Mouse (Mus musculus) kidney, embryonic 15.5 days (tissue): ENCODE data around the gene Gm11444. TPM values are rescaled to one million over a fixed set of nuclear protein-coding genes. Genes with fewer than 3 reads are reported as not detected.

ENCODE experiments used
- ATAC-seq: fragments of 200-750 bp; cut with Nextera tagmentation; replicated peaks from 2 replicates; pipeline ENCODE4 v1.8.0; 2017; ENCODE audit warnings: moderate TSS enrichment; ENCODE audit not compliant: low FRiP score
- H3K27ac ChIP-seq: fragments of 300-500 bp; sonication (generic); 2 replicates; pipeline ENCODE4 v1.5.1; 2015; ENCODE audit warnings: mild to moderate bottlenecking, inconsistent platforms
- H3K27me3 ChIP-seq: fragments of 300-500 bp; sonication (generic); 2 replicates; pipeline ENCODE4 v1.6.1; 2015; ENCODE audit warnings: inconsistent platforms
- H3K36me3 ChIP-seq: fragments of 300-500 bp; sonication (generic); 2 replicates; pipeline ENCODE4 v1.6.1; 2015; ENCODE audit warnings: inconsistent platforms
- H3K4me1 ChIP-seq: fragments of 300-500 bp; sonication (generic); 2 replicates; pipeline ENCODE4 v1.6.1; 2015; ENCODE audit warnings: inconsistent platforms
- H3K4me2 ChIP-seq: fragments of 300-500 bp; sonication (generic); 2 replicates; pipeline ENCODE4 v1.6.1; 2015; ENCODE audit warnings: moderate library complexity, mild to moderate bottlenecking, inconsistent platforms
- H3K4me3 ChIP-seq: fragments of 300-500 bp; sonication (generic); replicated peaks from 2 replicates; pipeline ENCODE4 v1.5.1; 2015; ENCODE audit warnings: mild to moderate bottlenecking, inconsistent platforms
- H3K9ac ChIP-seq: fragments of 300-500 bp; sonication (generic); 2 replicates; pipeline ENCODE4 v1.6.1; 2015; ENCODE audit warnings: mild to moderate bottlenecking, inconsistent platforms
- H3K9me3 ChIP-seq: fragments of 300-500 bp; sonication (generic); replicated peaks from 2 replicates; pipeline ENCODE4 v1.6.1; 2016; ENCODE audit warnings: inconsistent platforms
- WGBS: fragments of 180-500 bp; shearing (Covaris S2); methylation state at CpG from one replicate; pipeline ENCODE4 v1.1.7; 2015; ENCODE audit warnings: mixed read lengths; 5-methylcytosine and 5-hydroxymethylcytosine counted together
- polyA plus RNA-seq: library from polyadenylated mRNA; unstranded; fragments of >200 nt; fragmentation: Nextera tagmentation; extraction: Ambion mirVana; gene quantifications from 2 replicates; pipeline ENCODE4 v1.2.1, GENCODE M21; 2015

Gm11444 gene
- polyA plus RNA-seq, 1 experiment from 2014 or later: not detected

GRCm38 (mm10) chr11:85889056-85889729 lies 39.1 kb upstream of the Gm11444 start:
- H3K9ac ChIP-seq: no peak overlapping the region
- 28% methylated on average over 8 of the region's 8 CpGs for WGBS
- H3K36me3 ChIP-seq: no peaks in the 10 kb centered on the region
- H3K4me3 ChIP-seq: no peak overlapping the region
- no peak for ATAC-seq
- peaks cover 97% of the 10 kb centered on the region for H3K27me3 ChIP-seq
- no peak overlapping the region for H3K27ac ChIP-seq
- H3K4me1 ChIP-seq: peaks cover 30% of the 10 kb centered on the region
- H3K4me2 ChIP-seq: no peak overlapping the region
- no peaks in the 10 kb centered on the region for H3K9me3 ChIP-seq

- no peak overlapping the region for H3K9ac ChIP-seq
- H3K4me2 ChIP-seq: peak overlapping the region; percentile 38
- no peak overlapping the region for H3K27ac ChIP-seq
- 5% methylated on average over 26 of the region's 26 CpGs for WGBS
- H3K4me1 ChIP-seq: peaks cover 30% of the 10 kb centered on the region
- peak overlapping the region; percentile 15 for H3K4me3 ChIP-seq
- ATAC-seq: no peak
- H3K9me3 ChIP-seq: no peaks in the 10 kb centered on the region
- H3K36me3 ChIP-seq: no peaks in the 10 kb centered on the region
- peaks cover 97% of the 10 kb centered on the region for H3K27me3 ChIP-seq
These were observed 38.4 kb upstream of the Gm11444 start for GRCm38 (mm10) chr11:85888451-85888961.

- Histone ChIP-seq H3K4me1 (peaks cover 30% of the 10 kb centered on the region), H3K9ac (no peak overlapping the region), H3K27me3 (peaks cover 97% of the 10 kb centered on the region), H3K36me3 (no peaks in the 10 kb centered on the region), H3K4me2 (peak overlapping the region; percentile 38), H3K4me3 (peak overlapping the region; percentile 15; the same call in 1 of the 2 replicates), H3K27ac (no peak overlapping the region), H3K9me3 (no peaks in the 10 kb centered on the region)
- ATAC-seq: no peak
- WGBS: 4% methylated on average over 17 of the region's 17 CpGs
These were observed 37.8 kb upstream of the Gm11444 start for GRCm38 (mm10) chr11:85887801-85888450.

- peaks cover 97% of the 10 kb centered on the region for H3K27me3 ChIP-seq
- H3K4me2 ChIP-seq: no peak overlapping the region
- H3K9me3 ChIP-seq: no peaks in the 10 kb centered on the region
- no peak overlapping the region for H3K4me3 ChIP-seq
- H3K36me3 ChIP-seq: no peaks in the 10 kb centered on the region
- ATAC-seq: no peak
- H3K9ac ChIP-seq: no peak overlapping the region
- H3K4me1 ChIP-seq: peaks cover 30% of the 10 kb centered on the region
- H3K27ac ChIP-seq: no peak overlapping the region
- WGBS: 20% methylated on average over 6 of the region's 6 CpGs
These were observed 37.1 kb upstream of the Gm11444 start for GRCm38 (mm10) chr11:85887273-85887672.

GRCm38 (mm10) chr11:85886429-85886785 lies 36.3 kb upstream of the Gm11444 start:
- no peaks in the 10 kb centered on the region for H3K9me3 ChIP-seq
- 0 out of 2 replicates have a peak overlapping the region, but pooled peaks have one; percentile 7 for H3K4me3 ChIP-seq
- H3K27ac ChIP-seq: no peak overlapping the region
- WGBS: 4% methylated on average over 22 of the region's 22 CpGs
- peaks cover 30% of the 10 kb centered on the region for H3K4me1 ChIP-seq
- peaks cover 97% of the 10 kb centered on the region for H3K27me3 ChIP-seq
- 0 out of 2 replicates have a peak overlapping the region, but pooled peaks have one; percentile 21 for H3K4me2 ChIP-seq
- no peak overlapping the region for H3K9ac ChIP-seq
- no peak for ATAC-seq
- no peaks in the 10 kb centered on the region for H3K36me3 ChIP-seq

- Histone ChIP-seq H3K27ac (no peak within 1 kb of the TSS), H3K4me3 (0 out of 2 replicates have a peak within 1 kb of the TSS, but pooled peaks have one; percentile 7), H3K4me2 (0 out of 2 replicates have a peak within 1 kb of the TSS, but pooled peaks have one; percentile 21), H3K9ac (no peak within 1 kb of the TSS), H3K27me3 (peaks cover 97% of the 10 kb centered on the region), H3K9me3 (no peaks in the 10 kb centered on the region), H3K36me3 (no peaks in the 10 kb centered on the region), H3K4me1 (peaks cover 26% of the 10 kb centered on the region)
- no peak for ATAC-seq
- 28% methylated on average over 23 of the region's 28 CpGs for WGBS
These were observed 35.7 kb upstream of the Gm11444 start, which contains the start of gene Tbx4 for GRCm38 (mm10) chr11:85885665-85886428. Gene Tbx4, plus strand, starts transcription at chr11:85886422.

GRCm38 (mm10) chr11:85884498-85884897 lies 34.4 kb upstream of the Gm11444 start:
- no peaks in the 10 kb centered on the region for H3K36me3 ChIP-seq
- no peak overlapping the region for H3K4me3 ChIP-seq
- H3K27me3 ChIP-seq: peaks cover 97% of the 10 kb centered on the region
- no peak overlapping the region for H3K9ac ChIP-seq
- peaks cover 14% of the 10 kb centered on the region for H3K4me1 ChIP-seq
- WGBS: 65% methylated on average over 4 of the region's 4 CpGs
- H3K27ac ChIP-seq: no peak overlapping the region
- no peaks in the 10 kb centered on the region for H3K9me3 ChIP-seq
- ATAC-seq: no peak
- no peak overlapping the region for H3K4me2 ChIP-seq

GRCm38 (mm10) chr11:85876059-85876788 lies 26.1 kb upstream of the Gm11444 start:
- H3K4me3 ChIP-seq: no peak overlapping the region
- no peaks in the 10 kb centered on the region for H3K36me3 ChIP-seq
- no peaks in the 10 kb centered on the region for H3K4me1 ChIP-seq
- H3K27ac ChIP-seq: no peak overlapping the region
- peaks cover 39% of the 10 kb centered on the region for H3K27me3 ChIP-seq
- no peak overlapping the region for H3K9ac ChIP-seq
- no peak for ATAC-seq
- 51% methylated on average over 24 of the region's 24 CpGs for WGBS
- H3K9me3 ChIP-seq: no peaks in the 10 kb centered on the region
- H3K4me2 ChIP-seq: no peak overlapping the region

- no peak overlapping the region for H3K4me2 ChIP-seq
- H3K9ac ChIP-seq: no peak overlapping the region
- H3K27ac ChIP-seq: no peak overlapping the region
- no peaks in the 10 kb centered on the region for H3K27me3 ChIP-seq
- WGBS: 47% methylated on average over 7 of the region's 7 CpGs
- no peaks in the 10 kb centered on the region for H3K4me1 ChIP-seq
- H3K4me3 ChIP-seq: no peak overlapping the region
- H3K36me3 ChIP-seq: no peaks in the 10 kb centered on the region
- H3K9me3 ChIP-seq: no peaks in the 10 kb centered on the region
- no peak for ATAC-seq
These were observed 14.2 kb upstream of the Gm11444 start for GRCm38 (mm10) chr11:85864363-85864762.

GRCm38 (mm10) chr11:85857997-85858698 lies 8.0 kb upstream of the Gm11444 start:
- no peaks in the 10 kb centered on the region for H3K4me1 ChIP-seq
- H3K9ac ChIP-seq: no peak overlapping the region
- no peaks in the 10 kb centered on the region for H3K27me3 ChIP-seq
- H3K9me3 ChIP-seq: no peaks in the 10 kb centered on the region
- 31% methylated on average over 6 of the region's 6 CpGs for WGBS
- no peak overlapping the region for H3K4me2 ChIP-seq
- no peaks in the 10 kb centered on the region for H3K36me3 ChIP-seq
- no peak overlapping the region for H3K27ac ChIP-seq
- no peak overlapping the region for H3K4me3 ChIP-seq
- ATAC-seq: no peak

GRCm38 (mm10) chr11:85850758-85851157 lies 625 bp upstream of the Gm11444 start:
- Histone ChIP-seq H3K9me3 (no peaks in the 10 kb centered on the region), H3K4me2 (no peak overlapping the region)
- WGBS: 44% methylated on average over 6 of the region's 6 CpGs

More at GRCm38 (mm10) chr11:85850758-85851157, 625 bp upstream of the Gm11444 start:
- H3K27me3 ChIP-seq: peaks cover 15% of the 10 kb centered on the region
- ATAC-seq: no peak
- H3K4me1 ChIP-seq: peaks cover 14% of the 10 kb centered on the region
- H3K4me3 ChIP-seq: no peak overlapping the region
- no peak overlapping the region for H3K9ac ChIP-seq
- H3K27ac ChIP-seq: no peak overlapping the region
- H3K36me3 ChIP-seq: no peaks in the 10 kb centered on the region
